Mouse (Mus musculus) erythroid progenitor cell, adult 5-6 weeks (primary cell): ENCODE results near the gene Noc4l. TPM values are rescaled to one million over a fixed set of nuclear protein-coding genes. Genes with fewer than 3 reads are reported as not detected.

Source experiments
- ATAC-seq: replicated peaks from 2 replicates; pipeline ENCODE4 v1.8.0; 2016; ENCODE audit warnings: moderate number of reproducible peaks, mild to moderate bottlenecking, moderate TSS enrichment, inconsistent platforms; ENCODE audit not compliant: poor library complexity, low FRiP score, severe bottlenecking
- total RNA-seq, 2 experiments: library from RNA; stranded (forward) in 1 of 2; stranded (reverse) in 1 of 2; fragments of 150-400 nt in 1 of 2; fragments of 186-747, 209-891 nt in 1 of 2; gene quantifications; 2 replicates each; pipeline versions ENCODE4 v1.2.3 to v1.2.4; 2015 to 2017; ENCODE audit warnings: low replicate concordance in 2 of 2

Gene Noc4l
- total RNA-seq, 2 experiments from 2014 or later: 3.3 to 12.2 TPM

GRCm38 (mm10) chr5:110610484-110610883, 42.7 kb downstream of the Noc4l start:
- no peak for ATAC-seq

GRCm38 (mm10) chr5:110609868-110610267, 43.3 kb downstream of the Noc4l start:
- 0 out of 2 replicates have a peak, but pooled peaks have one; percentile 25 for ATAC-seq

- ATAC-seq: no peak
Observed at GRCm38 (mm10) chr5:110609425-110609824, 43.8 kb downstream of the Noc4l start.

- no peak for ATAC-seq
Observed at GRCm38 (mm10) chr5:110608941-110609340, 44.3 kb downstream of the Noc4l start.

GRCm38 (mm10) chr5:110608336-110608735, 44.9 kb downstream of the Noc4l start:
- no peak for ATAC-seq

- ATAC-seq: no peak
Observed at GRCm38 (mm10) chr5:110607767-110608166, 45.5 kb downstream of the Noc4l start.

- no peak for ATAC-seq
Observed at GRCm38 (mm10) chr5:110605531-110606221, 47.5 kb downstream of the Noc4l start.

- ATAC-seq: no peak
Observed at GRCm38 (mm10) chr5:110604311-110604710, 48.9 kb downstream of the Noc4l start.

GRCm38 (mm10) chr5:110603016-110603685, 50.1 kb downstream of the Noc4l start:
- no peak for ATAC-seq

Other genes with a start within 250 kb of the Noc4l start
- gene Fbrsl1, start 204.9 kb downstream of the Noc4l start, total RNA-seq (2015; ENCODE audit: low replicate concordance): 12.6 and 32.4 TPM in 2 replicates
- 13.6 and 17.1 TPM in 2 replicates for gene Fbrsl1, start 204.9 kb downstream of the Noc4l start, total RNA-seq (2017; ENCODE audit: low replicate concordance)
- gene Galnt9, start 109.1 kb downstream of the Noc4l start, total RNA-seq (2015; ENCODE audit: low replicate concordance): 1.7 and 3.2 TPM in 2 replicates
- gene Galnt9, start 109.1 kb downstream of the Noc4l start, total RNA-seq (2017; ENCODE audit: low replicate concordance): 0.26 TPM in 1 of 2 replicates, not detected in the other
- gene Ddx51, start within 50 bp of the Noc4l start, total RNA-seq (2015; ENCODE audit: low replicate concordance): 1.4 and 3.4 TPM in 2 replicates
- gene Ddx51, start within 50 bp of the Noc4l start, total RNA-seq (2017; ENCODE audit: low replicate concordance): 2.8 TPM in 1 of 2 replicates, not detected in the other
- 124 and 132 TPM in 2 replicates for gene Ep400, start 117.3 kb upstream of the Noc4l start, total RNA-seq (2015; ENCODE audit: low replicate concordance)
- gene Ep400, start 117.3 kb upstream of the Noc4l start, total RNA-seq (2017; ENCODE audit: low replicate concordance): 94.1 and 117 TPM in 2 replicates
- gene Pus1, start 127.2 kb upstream of the Noc4l start, total RNA-seq (2015; ENCODE audit: low replicate concordance): 2.1 and 3.6 TPM in 2 replicates
- gene Pus1, start 127.2 kb upstream of the Noc4l start, total RNA-seq (2017; ENCODE audit: low replicate concordance): 1.7 and 4.1 TPM in 2 replicates
- gene Ulk1, start 156.7 kb upstream of the Noc4l start, total RNA-seq (2015; ENCODE audit: low replicate concordance): 50.3 and 71.4 TPM in 2 replicates
- 28.7 and 39.8 TPM in 2 replicates for gene Ulk1, start 156.7 kb upstream of the Noc4l start, total RNA-seq (2017; ENCODE audit: low replicate concordance)
- 26.4 and 63.1 TPM in 2 replicates for gene Hscb, start 186.4 kb upstream of the Noc4l start, total RNA-seq (2015; ENCODE audit: low replicate concordance)
- 38.1 and 50.4 TPM in 2 replicates for gene Hscb, start 186.4 kb upstream of the Noc4l start, total RNA-seq (2017; ENCODE audit: low replicate concordance)
- gene Chek2, start 186.6 kb upstream of the Noc4l start, total RNA-seq (2015; ENCODE audit: low replicate concordance): 55.9 and 67.5 TPM in 2 replicates
- 93.8 and 111 TPM in 2 replicates for gene Chek2, start 186.6 kb upstream of the Noc4l start, total RNA-seq (2017; ENCODE audit: low replicate concordance)
- 4.2 and 5.4 TPM in 2 replicates for gene Ttc28, start 226.4 kb upstream of the Noc4l start, total RNA-seq (2015; ENCODE audit: low replicate concordance)
- 3.9 and 6.8 TPM in 2 replicates for gene Ttc28, start 226.4 kb upstream of the Noc4l start, total RNA-seq (2017; ENCODE audit: low replicate concordance)